Mouse (Mus musculus): ENCODE results near the gene Olfr1338. TPM values are rescaled to one million over a fixed set of nuclear protein-coding genes. Genes with fewer than 3 reads are reported as not detected.
"Not testable (repeated sequence)": the region's sequence is repeated elsewhere in the genome, so short reads cannot be mapped to it uniquely, and the experiment has no call there.

Olfr1338 gene
- polyA plus RNA-seq (2015; fragmentation: Nextera tagmentation; extraction: Ambion mirVana) = not detected in 2 replicates

DNA sequence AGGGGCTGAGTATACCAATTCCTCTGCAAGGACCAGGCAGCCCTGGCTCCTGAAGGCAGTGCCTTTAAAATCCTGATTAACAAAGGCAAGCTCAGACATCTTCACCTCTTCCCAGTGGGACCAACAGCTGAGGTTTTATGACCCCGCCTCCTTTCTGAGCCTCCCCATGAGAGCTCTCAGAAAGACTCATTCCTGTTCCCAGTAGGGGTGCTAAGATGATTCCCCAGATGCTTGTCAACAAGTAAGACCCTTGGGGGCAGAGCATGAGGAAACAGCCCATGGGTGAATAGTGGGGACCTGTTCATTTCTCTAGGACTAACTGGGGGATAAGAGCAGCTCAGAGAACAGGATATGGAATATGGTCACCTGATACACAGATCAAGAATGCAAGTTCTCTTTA, at the start of gene Olfr1338:
Gene Olfr1338, minus strand, starts transcription at position 101 of the 400 bp plus-strand sequence.
- H3K27me3 ChIP-seq (ENCODE audit: insufficient read depth, low read length) = no peaks in the 10 kb centered on the region
- no peak within 1 kb of the TSS for H3K9ac ChIP-seq (replicated peaks; ENCODE audit: low read length)
- no peaks in the 10 kb centered on the region for H3K36me3 ChIP-seq (ENCODE audit: insufficient read depth, low read length)
- H3K4me2 ChIP-seq (replicated peaks; ENCODE audit: low read depth, low read length) = no peak within 1 kb of the TSS
- no peaks in the 10 kb centered on the region for H3K9me3 ChIP-seq (ENCODE audit: low read length)
- H3K4me3 ChIP-seq (ENCODE audit: low read length) = no peak within 1 kb of the TSS
- ATAC-seq (ENCODE audit: low FRiP score, low TSS enrichment) = no peak
- WGBS = 90% methylated on average over 1 of the region's 1 CpGs
- no peaks in the 10 kb centered on the region for H3K4me1 ChIP-seq (ENCODE audit: insufficient read depth, low read length)
- no peak within 1 kb of the TSS for H3K27ac ChIP-seq (ENCODE audit: low read length)

DNA sequence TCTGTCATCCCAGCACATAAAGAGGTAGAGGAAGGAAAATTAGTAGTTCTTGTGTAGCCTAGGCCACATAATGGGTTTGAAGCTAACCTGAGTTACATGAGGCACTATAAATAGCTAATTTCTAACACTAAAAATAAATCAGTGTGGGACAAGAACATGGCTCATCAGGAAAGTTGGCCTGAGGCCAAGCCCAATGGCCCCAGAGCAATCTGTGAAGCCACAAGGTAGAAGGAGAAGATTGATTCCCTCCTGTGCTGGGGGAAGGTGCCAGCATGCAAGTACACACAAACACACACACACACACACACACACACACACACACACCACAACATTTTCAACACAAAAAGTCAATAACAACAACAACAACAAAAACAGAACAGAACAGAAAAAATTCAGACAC, 34.3 kb upstream of the Olfr1338 start:
- H3K9me3 ChIP-seq (ENCODE audit: low read length); H3K27me3 ChIP-seq (ENCODE audit: insufficient read depth, low read length); H3K4me1 ChIP-seq (ENCODE audit: insufficient read depth, low read length); H3K36me3 ChIP-seq (ENCODE audit: insufficient read depth, low read length); ATAC-seq (ENCODE audit: low FRiP score, low TSS enrichment); H3K27ac ChIP-seq (ENCODE audit: low read length); H3K9ac ChIP-seq (replicated peaks; ENCODE audit: low read length); H3K4me3 ChIP-seq (ENCODE audit: low read length); H3K4me2 ChIP-seq (replicated peaks; ENCODE audit: low read depth, low read length): not testable (repeated sequence)

- no peak for ATAC-seq (ENCODE audit: low FRiP score, low TSS enrichment)
- Histone ChIP-seq H3K27ac (ENCODE audit: low read length) (no peak within 1 kb of the TSS), H3K36me3 (ENCODE audit: insufficient read depth, low read length) (no peaks in the 10 kb centered on the region), H3K9me3 (ENCODE audit: low read length) (no peaks in the 10 kb centered on the region), H3K4me1 (ENCODE audit: insufficient read depth, low read length) (no peaks in the 10 kb centered on the region), H3K4me3 (ENCODE audit: low read length) (no peak within 1 kb of the TSS), H3K27me3 (ENCODE audit: insufficient read depth, low read length) (no peaks in the 10 kb centered on the region), H3K9ac (replicated peaks; ENCODE audit: low read length) (no peak within 1 kb of the TSS), H3K4me2 (replicated peaks; ENCODE audit: low read depth, low read length) (no peak within 1 kb of the TSS)
- WGBS = 78% methylated on average over 2 of the region's 2 CpGs
Observed at GRCm38 (mm10) chr4:118782486-118782885, 23.9 kb upstream of the Olfr1338 start, which contains the start of gene Olfr1337. Olfr1337 (minus strand) TSS chr4:118782586.

- Histone ChIP-seq H3K4me2 (replicated peaks; ENCODE audit: low read depth, low read length) (no peak overlapping the region), H3K4me3 (ENCODE audit: low read length) (no peak overlapping the region), H3K27ac (ENCODE audit: low read length) (no peak overlapping the region), H3K4me1 (ENCODE audit: insufficient read depth, low read length) (no peaks in the 10 kb centered on the region), H3K27me3 (ENCODE audit: insufficient read depth, low read length) (peaks cover 18% of the 10 kb centered on the region), H3K9ac (replicated peaks; ENCODE audit: low read length) (no peak overlapping the region), H3K36me3 (ENCODE audit: insufficient read depth, low read length) (no peaks in the 10 kb centered on the region), H3K9me3 (ENCODE audit: low read length) (peaks cover 6% of the 10 kb centered on the region; the same call in 1 of the 2 replicates)
- no peak for ATAC-seq (ENCODE audit: low FRiP score, low TSS enrichment)
- 9% methylated on average over 16 of the region's 16 CpGs for WGBS
Observed at GRCm38 (mm10) chr4:118741881-118742280, 16.7 kb downstream of the Olfr1338 start.

DNA sequence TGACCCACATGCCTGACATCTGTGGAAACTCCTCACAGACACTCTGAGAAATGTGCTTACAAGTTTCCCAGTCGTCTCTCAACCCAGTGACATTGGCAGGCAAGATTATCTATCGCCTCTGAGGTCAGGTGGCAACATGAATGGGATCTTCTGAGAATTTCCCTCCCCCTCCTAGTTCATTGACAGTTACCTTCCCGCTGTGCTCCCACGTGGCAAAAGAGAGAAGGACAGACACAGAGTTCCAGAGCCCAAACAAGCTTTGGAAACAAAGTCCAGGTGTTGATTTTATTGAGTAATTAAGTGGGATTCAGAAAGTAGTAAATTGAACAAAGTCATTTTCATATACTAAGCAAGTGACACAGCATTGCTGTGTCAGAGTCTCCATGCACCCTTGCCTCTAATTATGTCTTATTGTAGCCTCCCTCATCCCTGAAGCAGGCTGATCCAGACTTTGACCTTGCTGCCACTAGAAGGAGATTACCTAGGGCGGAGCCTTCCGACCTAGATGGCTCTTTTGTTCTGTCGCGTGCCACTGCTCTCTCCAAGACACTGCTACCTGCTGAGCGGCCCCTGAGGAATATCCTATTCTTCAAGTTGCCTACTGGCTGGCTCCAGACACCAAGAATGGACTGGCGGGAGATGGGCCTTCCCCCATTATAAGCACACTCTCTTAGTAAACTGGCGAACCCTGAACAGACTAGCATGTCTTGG, 17.4 kb downstream of the Olfr1338 start:
- Histone ChIP-seq H3K4me3 (ENCODE audit: low read length) (no peak overlapping the region), H3K4me2 (replicated peaks; ENCODE audit: low read depth, low read length) (no peak overlapping the region), H3K9me3 (ENCODE audit: low read length) (peaks cover under 1% of the 10 kb centered on the region; the same call in 1 of the 2 replicates), H3K27ac (ENCODE audit: low read length) (no peak overlapping the region), H3K4me1 (ENCODE audit: insufficient read depth, low read length) (no peaks in the 10 kb centered on the region), H3K9ac (replicated peaks; ENCODE audit: low read length) (no peak overlapping the region), H3K27me3 (ENCODE audit: insufficient read depth, low read length) (peaks cover 18% of the 10 kb centered on the region), H3K36me3 (ENCODE audit: insufficient read depth, low read length) (no peaks in the 10 kb centered on the region)
- 9% methylated on average over 11 of the region's 11 CpGs for WGBS
- no peak for ATAC-seq (ENCODE audit: low FRiP score, low TSS enrichment)

DNA sequence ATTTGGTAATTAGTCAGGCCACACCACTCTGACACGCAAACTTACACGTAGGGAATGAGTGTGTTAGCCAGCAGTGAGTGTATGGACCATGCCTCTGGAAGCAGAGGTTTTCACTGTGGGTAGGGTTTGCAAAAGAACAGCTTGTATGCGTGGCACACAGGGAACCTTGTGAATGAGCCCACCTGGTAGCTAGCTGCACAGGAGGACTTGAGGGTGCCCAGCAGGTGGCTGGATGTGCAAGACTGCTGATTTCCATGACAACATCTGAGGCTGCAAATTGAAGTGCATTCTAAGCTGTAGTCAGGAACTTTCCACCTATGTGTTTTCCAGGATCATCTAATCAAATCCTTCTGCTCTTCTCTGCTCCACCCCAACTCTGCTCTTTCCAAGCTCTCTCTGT, 19.0 kb downstream of the Olfr1338 start:
- Histone ChIP-seq H3K4me3 (ENCODE audit: low read length) (no peak overlapping the region), H3K27me3 (ENCODE audit: insufficient read depth, low read length) (peaks cover 18% of the 10 kb centered on the region), H3K9me3 (ENCODE audit: low read length) (no peaks in the 10 kb centered on the region), H3K27ac (ENCODE audit: low read length) (no peak overlapping the region), H3K36me3 (ENCODE audit: insufficient read depth, low read length) (no peaks in the 10 kb centered on the region), H3K9ac (replicated peaks; ENCODE audit: low read length) (no peak overlapping the region), H3K4me1 (ENCODE audit: insufficient read depth, low read length) (no peaks in the 10 kb centered on the region), H3K4me2 (replicated peaks; ENCODE audit: low read depth, low read length) (no peak overlapping the region)
- 75% methylated on average over 3 of the region's 3 CpGs for WGBS
- no peak for ATAC-seq (ENCODE audit: low FRiP score, low TSS enrichment)

DNA sequence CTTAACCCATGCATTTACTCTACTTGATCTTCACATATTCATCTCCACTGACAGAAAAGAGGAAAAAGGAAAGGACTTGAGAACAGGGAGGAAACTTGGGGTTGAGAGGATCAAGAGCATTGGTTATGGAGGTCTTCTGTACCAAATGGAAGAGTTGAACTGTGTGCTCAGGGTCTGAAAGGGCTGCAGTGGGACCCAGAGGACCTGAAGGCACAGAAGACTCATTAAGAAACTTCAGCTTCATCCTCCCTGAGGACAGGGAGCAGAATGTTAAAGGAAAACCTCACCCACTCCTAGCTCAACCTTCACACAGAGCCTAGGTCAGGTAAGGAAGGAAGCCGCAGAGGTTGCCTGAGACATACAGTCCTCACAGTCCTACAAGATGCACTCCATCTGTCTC, 26.7 kb downstream of the Olfr1338 start, which contains the start of gene Olfr1339:
Gene Olfr1339, plus strand, starts transcription at position 301 of the 400 bp plus-strand sequence.
- no peak for ATAC-seq (ENCODE audit: low FRiP score, low TSS enrichment)
- no peaks in the 10 kb centered on the region for H3K27me3 ChIP-seq (ENCODE audit: insufficient read depth, low read length)
- no peaks in the 10 kb centered on the region for H3K4me1 ChIP-seq (ENCODE audit: insufficient read depth, low read length)
- 93% methylated on average over 1 of the region's 1 CpGs for WGBS
- H3K36me3 ChIP-seq (ENCODE audit: insufficient read depth, low read length) = no peaks in the 10 kb centered on the region
- no peak within 1 kb of the TSS for H3K4me3 ChIP-seq (ENCODE audit: low read length)
- no peak within 1 kb of the TSS for H3K27ac ChIP-seq (ENCODE audit: low read length)
- no peak within 1 kb of the TSS for H3K9ac ChIP-seq (replicated peaks; ENCODE audit: low read length)
- no peaks in the 10 kb centered on the region for H3K9me3 ChIP-seq (ENCODE audit: low read length)
- no peak within 1 kb of the TSS for H3K4me2 ChIP-seq (replicated peaks; ENCODE audit: low read depth, low read length)

- H3K4me3 ChIP-seq (ENCODE audit: low read length) = no peak overlapping the region
- 52% methylated on average over 10 of the region's 10 CpGs for WGBS
- H3K4me2 ChIP-seq (replicated peaks; ENCODE audit: low read depth, low read length) = no peak overlapping the region
- no peaks in the 10 kb centered on the region for H3K36me3 ChIP-seq (ENCODE audit: insufficient read depth, low read length)
- no peak overlapping the region for H3K27ac ChIP-seq (ENCODE audit: low read length)
- ATAC-seq (ENCODE audit: low FRiP score, low TSS enrichment) = no peak
- no peaks in the 10 kb centered on the region for H3K4me1 ChIP-seq (ENCODE audit: insufficient read depth, low read length)
- no peak overlapping the region for H3K9ac ChIP-seq (replicated peaks; ENCODE audit: low read length)
- H3K27me3 ChIP-seq (ENCODE audit: insufficient read depth, low read length) = no peaks in the 10 kb centered on the region
- H3K9me3 ChIP-seq (ENCODE audit: low read length) = no peaks in the 10 kb centered on the region
Observed at GRCm38 (mm10) chr4:118721742-118722483, 36.6 kb downstream of the Olfr1338 start.

DNA sequence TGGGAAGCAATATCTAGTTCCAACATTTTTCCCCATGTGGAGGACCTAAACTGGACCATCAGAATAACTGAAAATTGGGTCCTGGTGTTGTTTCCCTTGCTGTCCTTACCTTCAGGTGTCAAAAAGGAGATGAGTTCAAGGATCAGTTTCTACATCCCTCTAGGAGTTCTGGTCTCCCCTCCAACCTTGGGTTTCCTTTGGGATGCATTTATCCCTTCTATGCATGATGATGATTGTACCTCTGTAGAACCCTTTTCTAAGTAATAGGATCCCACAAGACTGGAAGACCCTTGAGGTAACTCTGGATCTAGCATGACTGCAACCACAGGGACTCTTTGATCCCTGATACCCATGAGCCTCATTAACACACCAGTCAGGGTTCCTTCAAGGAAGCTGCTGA, 38.7 kb downstream of the Olfr1338 start, which contains the start of gene Olfr1340:
Gene Olfr1340, plus strand, starts transcription at position 301 of the 400 bp plus-strand sequence.
- no peak for ATAC-seq (ENCODE audit: low FRiP score, low TSS enrichment)
- no peak within 1 kb of the TSS for H3K4me3 ChIP-seq (ENCODE audit: low read length)
- H3K36me3 ChIP-seq (ENCODE audit: insufficient read depth, low read length) = no peaks in the 10 kb centered on the region
- H3K9me3 ChIP-seq (ENCODE audit: low read length) = no peaks in the 10 kb centered on the region
- no peak within 1 kb of the TSS for H3K4me2 ChIP-seq (replicated peaks; ENCODE audit: low read depth, low read length)
- no peaks in the 10 kb centered on the region for H3K4me1 ChIP-seq (ENCODE audit: insufficient read depth, low read length)
- H3K27me3 ChIP-seq (ENCODE audit: insufficient read depth, low read length) = no peaks in the 10 kb centered on the region
- H3K9ac ChIP-seq (replicated peaks; ENCODE audit: low read length) = no peak within 1 kb of the TSS
- no peak within 1 kb of the TSS for H3K27ac ChIP-seq (ENCODE audit: low read length)

DNA sequence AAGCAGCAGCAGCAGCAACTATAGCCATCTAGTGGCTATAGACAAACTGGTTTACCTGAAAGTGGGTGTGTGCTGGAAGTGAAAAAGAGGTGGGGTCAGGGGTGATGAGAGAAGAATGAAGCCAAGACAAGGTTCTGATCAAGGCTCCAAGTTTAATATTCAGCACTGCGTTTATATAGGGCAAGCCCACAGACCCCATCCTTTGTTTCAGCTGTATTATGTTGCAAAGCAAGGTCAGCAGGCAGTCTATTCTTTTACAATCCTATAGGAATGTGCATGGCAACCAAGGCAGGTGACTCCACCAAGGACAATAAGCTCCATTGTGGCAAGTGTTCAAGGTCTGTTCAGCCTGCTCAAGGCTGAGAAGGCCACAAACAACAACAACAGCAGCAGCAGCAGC, 46.9 kb downstream of the Olfr1338 start:
- Histone ChIP-seq H3K9me3 (ENCODE audit: low read length) (no peaks in the 10 kb centered on the region), H3K27me3 (ENCODE audit: insufficient read depth, low read length) (no peaks in the 10 kb centered on the region), H3K4me2 (replicated peaks; ENCODE audit: low read depth, low read length) (no peak overlapping the region), H3K4me1 (ENCODE audit: insufficient read depth, low read length) (no peaks in the 10 kb centered on the region), H3K4me3 (ENCODE audit: low read length) (no peak overlapping the region), H3K9ac (replicated peaks; ENCODE audit: low read length) (no peak overlapping the region), H3K27ac (ENCODE audit: low read length) (no peak overlapping the region), H3K36me3 (ENCODE audit: insufficient read depth, low read length) (no peaks in the 10 kb centered on the region)
- 55% methylated on average over 1 of the region's 1 CpGs for WGBS
- ATAC-seq (ENCODE audit: low FRiP score, low TSS enrichment) = no peak

All from kidney, embryonic 16.5 days (tissue).